Mouse (Mus musculus) CH12.LX (cell line): ENCODE measurements around the gene Rpl23. TPM values are rescaled to one million over a fixed set of nuclear protein-coding genes. Genes with fewer than 3 reads are reported as not detected.
A peak's percentile ranks its signal among the peaks of the same experiment; 100 is the strongest.

Experiments
- DNase-seq: peaks from one replicate; pipeline ENCODE4 v3.0.0-alpha.2; 2013; ENCODE audit errors: extremely low read depth
- H3K27ac ChIP-seq: 2 replicates; pipeline ENCODE4 v1.5.1; 2012; ENCODE audit warnings: low read depth, mild to moderate bottlenecking, control low read depth, moderate library complexity; ENCODE audit not compliant: insufficient read depth
- H3K27me3 ChIP-seq: replicated peaks from 2 replicates; pipeline ENCODE3; 2012; ENCODE audit warnings: inconsistent platforms
- H3K36me3 ChIP-seq, 2 experiments: replicated peaks in 1 of 2; 2 replicates each; pipeline versions ENCODE3 to v1.6.1; 2012; ENCODE audit warnings: inconsistent platforms in 1 of 2, low read length in 1 of 2, mild to moderate bottlenecking in 1 of 2, mixed read lengths in 1 of 2, moderate library complexity in 1 of 2; ENCODE audit not compliant: control insufficient read depth in 1 of 2, insufficient read depth in 1 of 2
- H3K4me1 ChIP-seq, 2 experiments: 2 replicates each; pipeline ENCODE4 v1.6.1; 2012; ENCODE audit warnings: inconsistent platforms in 1 of 2, moderate library complexity in 1 of 2; ENCODE audit not compliant: insufficient read depth in 2 of 2, control insufficient read depth in 1 of 2
- H3K4me2 ChIP-seq: 2 replicates; pipeline ENCODE4 v1.6.1; 2012; ENCODE audit warnings: low read depth, mild to moderate bottlenecking, control low read depth; ENCODE audit not compliant: poor library complexity, insufficient read depth, severe bottlenecking
- H3K4me3 ChIP-seq, 3 experiments: fragments of 150-350 bp in 1 of 3; sonication (generic) in 1 of 3; replicated peaks in 1 of 3; 2 replicates each; pipeline versions ENCODE3 to v1.5.1; 2011 to 2012; ENCODE audit warnings: low read depth in 2 of 3, low read length in 2 of 3, mild to moderate bottlenecking in 2 of 3, moderate library complexity in 2 of 3, control low read depth in 1 of 3, improper control_type of control experiment in 1 of 3, inconsistent platforms in 1 of 3, mixed read lengths in 1 of 3; ENCODE audit not compliant: poor library complexity in 1 of 3
- H3K79me2 ChIP-seq: replicated peaks from 2 replicates; pipeline ENCODE4 v1.6.1; 2012; ENCODE audit warnings: mild to moderate bottlenecking, moderate library complexity; ENCODE audit not compliant: control insufficient read depth, poor library complexity, insufficient read depth, severe bottlenecking; ENCODE audit errors: extremely low read depth
- H3K9ac ChIP-seq: 2 replicates; pipeline ENCODE4 v1.6.1; 2012; ENCODE audit warnings: low read depth, mild to moderate bottlenecking, control low read depth, moderate library complexity; ENCODE audit not compliant: insufficient read depth
- H3K9me3 ChIP-seq: replicated peaks from 2 replicates; pipeline ENCODE3; 2012; ENCODE audit warnings: low read length, inconsistent platforms, mixed read lengths
- CHD2 ChIP-seq: IDR thresholded peaks from 2 replicates; pipeline ENCODE4 v1.6.1; 2011; ENCODE audit warnings: low read length, improper control_type of control experiment
- CTCF ChIP-seq, 2 experiments: IDR thresholded peaks in 1 of 2; conservative IDR thresholded peaks in 1 of 2; 2 replicates each; pipeline ENCODE4 v1.5.1; 2011 to 2012; ENCODE audit warnings: low read depth in 2 of 2, low read length in 2 of 2, improper control_type of control experiment in 1 of 2, inconsistent platforms in 1 of 2, mild to moderate bottlenecking in 1 of 2, moderate library complexity in 1 of 2
- E2F4 ChIP-seq: IDR thresholded peaks from 2 replicates; pipeline ENCODE4 v1.6.1; 2011; ENCODE audit warnings: low read depth, low read length, improper control_type of control experiment; ENCODE audit not compliant: insufficient replicate concordance
- ELF1 ChIP-seq: IDR thresholded peaks from 2 replicates; pipeline ENCODE4 v1.6.1; 2014; ENCODE audit warnings: low read depth, mild to moderate bottlenecking, inconsistent platforms, low read length, improper control_type of control experiment
- EP300 ChIP-seq: IDR thresholded peaks from 2 replicates; pipeline ENCODE4 v1.6.1; 2011; ENCODE audit warnings: low read length, improper control_type of control experiment
- GABPA ChIP-seq: IDR thresholded peaks from 2 replicates; pipeline ENCODE4 v1.6.1; 2012; ENCODE audit warnings: low read depth, low read length, improper control_type of control experiment, inconsistent platforms; ENCODE audit not compliant: insufficient replicate concordance
- HCFC1 ChIP-seq: IDR thresholded peaks from 2 replicates; pipeline ENCODE4 v1.6.1; 2012; ENCODE audit warnings: low read depth, mild to moderate bottlenecking, inconsistent platforms, low read length, improper control_type of control experiment
- MAFK ChIP-seq: IDR thresholded peaks from 2 replicates; pipeline ENCODE4 v1.6.1; 2011; ENCODE audit warnings: low read length, improper control_type of control experiment; ENCODE audit not compliant: insufficient replicate concordance
- MAX ChIP-seq: IDR thresholded peaks from 2 replicates; pipeline ENCODE4 v1.6.1; 2011; ENCODE audit warnings: low read length, improper control_type of control experiment
- MAZ ChIP-seq: IDR thresholded peaks from 2 replicates; pipeline ENCODE4 v1.6.1; 2012; ENCODE audit warnings: low read depth, mild to moderate bottlenecking, inconsistent platforms, low read length, improper control_type of control experiment, moderate library complexity
- MXI1 ChIP-seq: IDR thresholded peaks from 2 replicates; pipeline ENCODE4 v1.6.1; 2011; ENCODE audit warnings: mild to moderate bottlenecking, low read depth, low read length, improper control_type of control experiment
- MYC ChIP-seq: IDR thresholded peaks from 2 replicates; pipeline ENCODE4 v1.6.1; 2011; ENCODE audit warnings: low read depth, mild to moderate bottlenecking, improper control_type of control experiment, low read length
- NELFE ChIP-seq: IDR thresholded peaks from 2 replicates; pipeline ENCODE4 v1.6.1; 2011; ENCODE audit warnings: low read depth, low read length, improper control_type of control experiment
- POLR2A ChIP-seq: IDR thresholded peaks from 2 replicates; pipeline ENCODE4 v1.6.1; 2011; ENCODE audit warnings: low read depth, mild to moderate bottlenecking, improper control_type of control experiment, low read length
- SIN3A ChIP-seq: IDR thresholded peaks from 2 replicates; pipeline ENCODE4 v1.6.1; 2012; ENCODE audit warnings: low read length, improper control_type of control experiment, inconsistent platforms
- TCF12 ChIP-seq: IDR thresholded peaks from 2 replicates; pipeline ENCODE4 v1.6.1; 2014; ENCODE audit warnings: low read depth, mild to moderate bottlenecking, inconsistent platforms, low read length, improper control_type of control experiment
- UBTF ChIP-seq: IDR thresholded peaks from 2 replicates; pipeline ENCODE4 v1.6.1; 2012; ENCODE audit warnings: low read depth, mild to moderate bottlenecking, inconsistent platforms, low read length, improper control_type of control experiment, moderate library complexity
- USF2 ChIP-seq: conservative IDR thresholded peaks from 2 replicates; pipeline ENCODE4 v1.6.1; 2011; ENCODE audit warnings: low read depth, low read length, improper control_type of control experiment
- ZC3H11A ChIP-seq: IDR thresholded peaks from 2 replicates; pipeline ENCODE4 v1.6.1; 2012; ENCODE audit warnings: low read depth, mild to moderate bottlenecking, inconsistent platforms, low read length, improper control_type of control experiment
- ZKSCAN1 ChIP-seq: IDR thresholded peaks from 2 replicates; pipeline ENCODE4 v1.6.1; 2012; ENCODE audit warnings: low read depth, inconsistent platforms, low read length, improper control_type of control experiment, borderline replicate concordance
- ZMIZ1 ChIP-seq: IDR thresholded peaks from 2 replicates; pipeline ENCODE4 v1.6.1; 2012; ENCODE audit warnings: low read depth, mild to moderate bottlenecking, inconsistent platforms, low read length, improper control_type of control experiment
- dilution Hi-C: fragments of 300-500 bp; cut with MboI; formaldehyde crosslinking; loops from 2 replicates; pipeline ENCODE4 v1.14.3; 2020; ENCODE audit warnings: low sequenced_read_pairs; ENCODE audit not compliant: extremely low pct_unique_long_range_greater_than_20kb, extremely low pct_ligation_motif_present
- in situ Hi-C: fragments of 300-500 bp; cut with MboI; formaldehyde crosslinking; loops from 3 replicates; pipeline ENCODE4 v1.14.3; 2019; ENCODE audit warnings: low sequenced_read_pairs, low pct_ligation_motif_present, low pct_unique_long_range_greater_than_20kb, mixed read lengths
- polyA plus RNA-seq: library from polyadenylated mRNA; unstranded; fragments of >175 nt; gene quantifications from 2 replicates; pipeline ENCODE4 v1.2.1, GENCODE M21; 2012; ENCODE audit warnings: low read depth; ENCODE audit not compliant: insufficient read length
- total RNA-seq, 2 experiments: library from RNA; depleted of rRNA; stranded (reverse); fragments of 300-350 nt in 1 of 2; fragments of >200 nt in 1 of 2; gene quantifications; 2 replicates each; pipeline ENCODE4 v1.2.3; 2012 to 2014

Rpl23 gene
- total and polyA plus RNA-seq, 3 experiments, result 1,387 to 2,073 (median 1,878) TPM

- TF ChIP-seq ZMIZ1 (no peak), MAFK (0 out of 2 replicates have a peak, but pooled peaks have one; percentile 17), EP300 (peak; percentile 47; the same call in 1 of the 2 replicates), HCFC1 (no peak)
Observed at GRCm38 (mm10) chr11:97829913-97830476, 47.8 kb upstream of the Rpl23 start (continued).

GRCm38 (mm10) chr11:97829365-97829764 lies 47.1 kb upstream of the Rpl23 start:
- Histone ChIP-seq H3K4me1 (peaks cover 15 to 41% of the 10 kb centered on the region in 2 experiments), H3K27ac (no peak overlapping the region), H3K36me3 (peaks cover 16 to 71% of the 10 kb centered on the region in 2 experiments), H3K4me3 (no peak overlapping the region), H3K4me2 (no peak overlapping the region), H3K27me3 (no peaks in the 10 kb centered on the region), H3K79me2 (no peaks in the 10 kb centered on the region), H3K9ac (no peak overlapping the region), H3K9me3 (no peaks in the 10 kb centered on the region)
- in situ Hi-C loops (no loop called here), dilution Hi-C loops (no loop called here)
- DNase-seq, result no peak
- TF ChIP-seq NELFE (no peak), USF2 (no peak), ELF1 (no peak), POLR2A (no peak), SIN3A (no peak), ZKSCAN1 (no peak), CTCF (conservative IDR thresholded peaks at IDR 0.05 in 1 of 2, IDR thresholded peaks at IDR 0.05 in 1 of 2; ENCODE audit: low read depth in 2 of 2, low read length in 2 of 2) (no peak), ZC3H11A (no peak), MAX (no peak), E2F4 (no peak), UBTF (no peak), EP300 (no peak), ZMIZ1 (no peak)

DNA sequence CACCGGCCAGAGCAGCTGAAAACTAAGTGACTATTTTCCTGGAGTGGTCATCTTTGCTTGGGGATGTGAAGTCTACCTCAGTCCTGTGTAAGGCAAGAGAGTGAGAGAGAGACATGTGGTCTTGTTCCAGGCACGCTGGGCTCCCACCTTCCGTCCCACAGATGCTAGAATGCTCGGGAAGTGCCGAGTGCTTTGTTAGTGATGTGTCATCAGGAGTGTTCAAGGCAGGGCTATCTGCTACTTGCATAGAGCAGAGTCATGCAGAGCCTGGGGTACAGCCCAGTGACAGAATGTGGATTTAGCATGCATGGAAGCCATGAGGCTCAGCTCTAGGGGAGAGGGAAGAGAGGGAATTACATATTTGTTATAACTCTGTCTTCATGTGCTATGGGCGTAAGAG lies 45.4 kb upstream of the Rpl23 start:
- Histone ChIP-seq H3K36me3 (peaks cover 12 to 68% of the 10 kb centered on the region in 2 experiments), H3K79me2 (no peaks in the 10 kb centered on the region), H3K9me3 (no peaks in the 10 kb centered on the region), H3K27ac (no peak overlapping the region), H3K4me3 (no peak overlapping the region), H3K4me1 (peaks cover 15 to 37% of the 10 kb centered on the region in 2 experiments), H3K4me2 (no peak overlapping the region), H3K27me3 (no peaks in the 10 kb centered on the region), H3K9ac (no peak overlapping the region)
- in situ Hi-C loops, result no loop called here
- dilution Hi-C loops, result no loop called here
- no peak for TF ChIP-seq GABPA
- no peak for TF ChIP-seq MAFK
- TF ChIP-seq UBTF, result no peak
- TF ChIP-seq TCF12, result no peak
- TF ChIP-seq ELF1, result no peak
- TF ChIP-seq SIN3A, result no peak
- TF ChIP-seq MYC, result no peak
- no peak for TF ChIP-seq MXI1
- no peak for TF ChIP-seq CHD2
- no peak for TF ChIP-seq MAX
- TF ChIP-seq MAZ, result no peak
- TF ChIP-seq, all 38 proteins: peak for 0
- DNase-seq, result no peak
